Mouse (Mus musculus): ENCODE data around the gene Plod3.
"Not testable (repeated sequence)": the region's sequence is repeated elsewhere in the genome, so short reads cannot be mapped to it uniquely, and the experiment has no call there.

GRCm38 (mm10) chr5:136949551-136950336, 37.1 kb upstream of the Plod3 start:
- TF ChIP-seq CTCF, EP300 (IDR thresholded peaks at IDR 0.05): not testable (repeated sequence)

Measured in lung, postnatal 0 days (tissue).